Mouse (Mus musculus): Measurements from ENCODE around the gene Wwp2. TPM values are rescaled to one million over a fixed set of nuclear protein-coding genes. Genes with fewer than 3 reads are reported as not detected.

Gene Wwp2
- total and polyA plus RNA-seq, 3 experiments = 21.8 to 31.5 TPM; not detected in 1

DNA sequence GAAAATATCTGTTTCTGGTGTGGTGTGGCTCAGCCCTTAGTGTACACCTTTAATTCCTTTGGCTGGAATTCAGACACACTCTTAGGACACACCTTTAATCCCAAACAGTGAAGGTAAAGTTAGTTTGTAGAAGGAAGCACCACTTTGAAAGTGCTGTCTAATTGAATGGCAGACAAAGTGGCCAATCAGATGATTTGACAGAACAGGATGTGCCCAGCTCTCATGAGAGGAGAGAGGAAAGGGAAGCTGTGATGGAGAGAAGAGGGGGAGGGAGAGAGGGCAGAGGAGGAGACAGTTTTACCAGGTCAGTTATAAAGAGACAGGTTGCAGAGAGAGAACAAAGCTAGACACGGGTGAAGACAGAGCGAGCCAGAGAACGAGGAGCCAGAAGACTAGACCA lies 138.6 kb downstream of the Wwp2 start:
- H3K27me3 ChIP-seq (ENCODE audit: control insufficient read depth in 1 of 2, insufficient read depth in 2 of 2, low read length in 2 of 2) = no peaks in the 10 kb centered on the region
- no peak overlapping the region for H3K4me3 ChIP-seq (ENCODE audit: control insufficient read depth in 1 of 2, insufficient read depth in 1 of 2, low read depth in 2 of 2, low read length in 2 of 2)
- DNase-seq (ENCODE audit: low read depth, low spot score) = peak; percentile 90
- H3K9me3 ChIP-seq (replicated peaks; ENCODE audit: insufficient read depth, low read length) = no peaks in the 10 kb centered on the region
- H3K9ac ChIP-seq (ENCODE audit: control insufficient read depth, low read depth, low read length, poor library complexity, severe bottlenecking) = peak overlapping the region; percentile 24; the same call in 1 of the 2 replicates
- TF ChIP-seq POLR2AphosphoS2 (IDR thresholded peaks at IDR 0.05; ENCODE audit: low read length) (no peak), ELF1 (IDR thresholded peaks at IDR 0.05; ENCODE audit: low read depth, low read length) (peak; percentile 60; the same call in 1 of the 2 replicates), HCFC1 (IDR thresholded peaks at IDR 0.05; ENCODE audit: low read depth, low read length) (peak; percentile 47; the same call in 1 of the 2 replicates), POLR2A (IDR thresholded peaks at IDR 0.05; ENCODE audit: control insufficient read depth in 1 of 2, insufficient read depth in 1 of 2, low read depth in 1 of 2, low read length in 2 of 2, poor library complexity in 1 of 2) (peak in 1 of 2 experiments; percentile 33; a peak in 1 of 4 replicates)
- peaks cover 8 to 19% of the 10 kb centered on the region in 2 experiments; a peak in 3 of 4 replicates for H3K4me1 ChIP-seq (ENCODE audit: control insufficient read depth in 1 of 2, insufficient read depth in 2 of 2, low read length in 2 of 2)
- H3K27ac ChIP-seq (ENCODE audit: control insufficient read depth, low read depth, low read length) = peak overlapping the region; percentile 44
- no peaks in the 10 kb centered on the region for H3K79me2 ChIP-seq (ENCODE audit: control insufficient read depth, insufficient read depth, low read length, poor library complexity)
- H3K36me3 ChIP-seq (ENCODE audit: control insufficient read depth in 1 of 2, insufficient read depth in 2 of 2, low read length in 2 of 2) = peaks cover 1 to 14% of the 10 kb centered on the region in 2 experiments; a peak in 3 of 4 replicates

DNA sequence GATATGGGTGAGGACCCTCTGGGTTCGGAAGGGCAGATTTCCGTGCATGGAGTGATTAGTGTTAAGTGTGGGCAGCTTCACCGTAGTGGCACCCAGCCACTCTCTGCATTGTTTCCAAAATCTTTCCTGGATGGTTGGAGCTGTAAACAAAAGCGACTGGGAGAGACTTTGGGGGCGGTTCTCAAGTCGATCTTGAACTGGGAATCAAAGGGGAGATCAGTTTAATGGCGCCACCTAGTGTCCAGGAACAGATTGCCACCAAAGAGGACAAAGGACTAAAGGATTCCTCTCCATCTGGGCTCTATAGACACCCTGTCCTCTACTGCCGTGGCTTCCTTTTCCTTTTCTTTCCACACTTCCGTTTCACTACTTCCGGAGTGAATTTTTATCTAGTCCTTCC lies 140.5 kb downstream of the Wwp2 start:
- Histone ChIP-seq H3K9ac (ENCODE audit: control insufficient read depth, low read depth, low read length, poor library complexity, severe bottlenecking) (peak overlapping the region; percentile 28; the same call in 1 of the 2 replicates), H3K27ac (ENCODE audit: control insufficient read depth, low read depth, low read length) (peak overlapping the region; percentile 74), H3K27me3 (ENCODE audit: control insufficient read depth in 1 of 2, insufficient read depth in 2 of 2, low read length in 2 of 2) (no peaks in the 10 kb centered on the region), H3K79me2 (ENCODE audit: control insufficient read depth, insufficient read depth, low read length, poor library complexity) (no peaks in the 10 kb centered on the region), H3K4me3 (ENCODE audit: control insufficient read depth in 1 of 2, insufficient read depth in 1 of 2, low read depth in 2 of 2, low read length in 2 of 2) (peak overlapping the region; percentile 5 to 25; a peak in 2 of 4 replicates), H3K4me1 (ENCODE audit: control insufficient read depth in 1 of 2, insufficient read depth in 2 of 2, low read length in 2 of 2) (peaks cover 8 to 19% of the 10 kb centered on the region in 2 experiments; a peak in 3 of 4 replicates), H3K9me3 (replicated peaks; ENCODE audit: insufficient read depth, low read length) (no peaks in the 10 kb centered on the region), H3K36me3 (ENCODE audit: control insufficient read depth in 1 of 2, insufficient read depth in 2 of 2, low read length in 2 of 2) (peaks cover 8 to 14% of the 10 kb centered on the region in 2 experiments)
- peak; percentile 91 for DNase-seq (ENCODE audit: low read depth, low spot score)
- 0 out of 2 replicates have a peak, but pooled peaks have one; percentile 35 for TF ChIP-seq SIN3A (IDR thresholded peaks at IDR 0.05; ENCODE audit: low read length)
- peak; percentile 83 for TF ChIP-seq RAD21 (IDR thresholded peaks at IDR 0.05; ENCODE audit: low read depth, low read length)
- TF ChIP-seq HCFC1 (IDR thresholded peaks at IDR 0.05; ENCODE audit: low read depth, low read length) = peak; percentile 16; the same call in 1 of the 2 replicates
- peak; percentile 74 for TF ChIP-seq SMC3 (IDR thresholded peaks at IDR 0.05; ENCODE audit: low read depth, low read length)
- TF ChIP-seq MXI1 (IDR thresholded peaks at IDR 0.05; ENCODE audit: low read depth, low read length) = no peak
- peak; percentile 64 for TF ChIP-seq ZC3H11A (IDR thresholded peaks at IDR 0.05; ENCODE audit: low read depth, low read length)
- 0 out of 2 replicates have a peak, but pooled peaks have one; percentile 8 for TF ChIP-seq ELF1 (IDR thresholded peaks at IDR 0.05; ENCODE audit: low read depth, low read length)
- peak; percentile 70 to 90 (median 83) for TF ChIP-seq CTCF (IDR thresholded peaks at IDR 0.05 in 2 of 3, conservative IDR thresholded peaks at IDR 0.05 in 1 of 3; ENCODE audit: control insufficient read depth in 1 of 3, insufficient read depth in 1 of 3, low read depth in 2 of 3, low read length in 3 of 3, poor library complexity in 1 of 3, severe bottlenecking in 1 of 3)
- 0 out of 2 replicates have a peak, but pooled peaks have one; percentile 49 for TF ChIP-seq GATA1 (IDR thresholded peaks at IDR 0.05; ENCODE audit: low read depth, low read length)
- no peak for TF ChIP-seq MEF2A (IDR thresholded peaks at IDR 0.05; ENCODE audit: extremely low read depth, insufficient replicate concordance, low read depth, low read length, poor library complexity, severe bottlenecking)
- no peak for TF ChIP-seq ETS1 (IDR thresholded peaks at IDR 0.05; ENCODE audit: low read depth, low read length)

- H3K9ac ChIP-seq (ENCODE audit: control insufficient read depth, low read depth, low read length, poor library complexity, severe bottlenecking) = no peak overlapping the region
- H3K27me3 ChIP-seq (ENCODE audit: control insufficient read depth in 1 of 2, insufficient read depth in 2 of 2, low read length in 2 of 2) = no peaks in the 10 kb centered on the region
- H3K79me2 ChIP-seq (ENCODE audit: control insufficient read depth, insufficient read depth, low read length, poor library complexity) = 0 out of 2 replicates have a peak, but pooled peaks cover 2% of the 10 kb centered on the region
- peaks cover 8 to 19% of the 10 kb centered on the region in 2 experiments; a peak in 3 of 4 replicates for H3K4me1 ChIP-seq (ENCODE audit: control insufficient read depth in 1 of 2, insufficient read depth in 2 of 2, low read length in 2 of 2)
- H3K9me3 ChIP-seq (replicated peaks; ENCODE audit: insufficient read depth, low read length) = no peaks in the 10 kb centered on the region
- no peak overlapping the region for H3K4me3 ChIP-seq (ENCODE audit: control insufficient read depth in 1 of 2, insufficient read depth in 1 of 2, low read depth in 2 of 2, low read length in 2 of 2)
- H3K27ac ChIP-seq (ENCODE audit: control insufficient read depth, low read depth, low read length) = peak overlapping the region; percentile 74
- peak; percentile 85 for DNase-seq (ENCODE audit: low read depth, low spot score)
- H3K36me3 ChIP-seq (ENCODE audit: control insufficient read depth in 1 of 2, insufficient read depth in 2 of 2, low read length in 2 of 2) = peaks cover 12 to 14% of the 10 kb centered on the region in 2 experiments
- TF ChIP-seq ETS1 (IDR thresholded peaks at IDR 0.05; ENCODE audit: low read depth, low read length) = peak; percentile 68
- TF ChIP-seq NELFE (IDR thresholded peaks at IDR 0.05; ENCODE audit: low read depth, low read length) = no peak
- TF ChIP-seq KAT2A (conservative IDR thresholded peaks at IDR 0.05; ENCODE audit: low read depth, low read length) = no peak; the same call in 1 of the 2 replicates
- peak; percentile 95 for TF ChIP-seq GATA1 (IDR thresholded peaks at IDR 0.05; ENCODE audit: low read depth, low read length)
- 0 out of 2 replicates have a peak, but pooled peaks have one; percentile 38 for TF ChIP-seq MYC (IDR thresholded peaks at IDR 0.05; ENCODE audit: low read depth, low read length)
- no peak for TF ChIP-seq ZNF384 (IDR thresholded peaks at IDR 0.05; ENCODE audit: low read depth, low read length)
- no peak for TF ChIP-seq ZKSCAN1 (IDR thresholded peaks at IDR 0.05; ENCODE audit: low read depth, low read length)
- no peak for TF ChIP-seq CTCF (IDR thresholded peaks at IDR 0.05 in 2 of 3, conservative IDR thresholded peaks at IDR 0.05 in 1 of 3; ENCODE audit: control insufficient read depth in 1 of 3, insufficient read depth in 1 of 3, low read depth in 2 of 3, low read length in 3 of 3, poor library complexity in 1 of 3, severe bottlenecking in 1 of 3)
- 0 out of 2 replicates have a peak, but pooled peaks have one; percentile 16 for TF ChIP-seq JUND (IDR thresholded peaks at IDR 0.05; ENCODE audit: low read depth, low read length)
- TF ChIP-seq POLR2AphosphoS2 (IDR thresholded peaks at IDR 0.05; ENCODE audit: low read length) = no peak
- peak; percentile 61 for TF ChIP-seq MYB (IDR thresholded peaks at IDR 0.05; ENCODE audit: low read depth, low read length)
- no peak for TF ChIP-seq GABPA (IDR thresholded peaks at IDR 0.05; ENCODE audit: low read depth, low read length)
- no peak for TF ChIP-seq MAFK (IDR thresholded peaks at IDR 0.05; ENCODE audit: borderline replicate concordance, low read depth, low read length)
- TF ChIP-seq E2F4 (IDR thresholded peaks at IDR 0.05; ENCODE audit: borderline replicate concordance, low read depth, low read length) = no peak
- no peak for TF ChIP-seq ZMIZ1 (IDR thresholded peaks at IDR 0.05; ENCODE audit: low read depth, low read length)
These were observed 141.5 kb downstream of the Wwp2 start for GRCm38 (mm10) chr8:107577640-107578039.

All from MEL (cell line).